Mouse (Mus musculus) neutrophil, adult 65 days (primary cell): ENCODE results near the gene Mgst2. TPM values are rescaled to one million over a fixed set of nuclear protein-coding genes. Genes with fewer than 3 reads are reported as not detected.

Experiments
- total RNA-seq: library from RNA; stranded (reverse); gene quantifications from 2 replicates; pipeline ENCODE4 v1.2.4, GENCODE M21; 2023

The Mgst2 gene
- total RNA-seq: 179 TPM in 2 replicates

DNA sequence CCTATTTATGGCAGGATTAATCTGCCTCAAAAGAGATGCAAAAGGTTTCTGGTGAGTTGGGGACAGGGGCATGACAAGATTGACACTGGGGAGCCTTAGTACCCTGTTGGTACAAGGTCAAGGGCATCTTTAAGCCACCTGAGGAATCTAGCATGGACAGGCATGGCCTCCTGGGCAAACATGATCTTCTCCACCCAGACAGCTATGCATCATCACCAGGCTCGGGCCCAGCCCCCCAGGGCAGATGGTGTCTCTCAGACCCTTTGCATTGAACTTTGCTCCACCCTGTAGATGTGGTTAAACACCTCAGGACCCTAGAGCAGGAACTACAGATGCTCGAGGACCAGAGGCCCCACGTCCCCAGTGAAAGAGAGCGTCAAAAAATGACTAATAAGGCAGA is at the start of gene Mgst2:
Gene Mgst2 (plus strand): TSS at position 301 of the 400 bp plus-strand sequence.

Other genes with a start within 250 kb of the Mgst2 start
- gene Naa15, start 245.2 kb upstream of the Mgst2 start, total RNA-seq: 29.7 and 44.6 TPM in 2 replicates
- gene Rab33b, start 176.4 kb upstream of the Mgst2 start, total RNA-seq: 28.3 and 33.8 TPM in 2 replicates
- 38.5 and 51.4 TPM in 2 replicates for gene Setd7, start 99.5 kb upstream of the Mgst2 start, total RNA-seq